30 mouse cellular contexts compared by ENCODE assay signal in genomic region chr12:100025675-100026074, GRCm38 (mm10).
A peak's percentile ranks its signal among the peaks of the same experiment; 100 is the strongest.
DNase-seq lines count a peak whose midpoint lies in the region; ATAC-seq and TF ChIP-seq lines count a peak whose summit lies in the region.
"Had no signal": no experiment of that assay in that cellular context is flagged by ENCODE, and none has a peak within 500 bp of the region (broad histone marks: within the 10 kb centered on the region; RNA-seq: fewer than 3 reads in every experiment).

No protein-coding gene starts in this region.

- H3K9ac ChIP-seq in hindbrain, postnatal 0 days (replicated peaks; ENCODE audit: low read length), result no peak overlapping the region
- H3K9ac ChIP-seq in forebrain, embryonic 15.5 days (replicated peaks), result no peak overlapping the region
- no peak overlapping the region for H3K9ac ChIP-seq in heart, embryonic 11.5 days (ENCODE audit: low read depth, low read length)
- H3K9ac ChIP-seq: embryonic facial prominence, embryonic 13.5 days; hindbrain, embryonic 13.5 days; kidney, embryonic 15.5 days; liver, embryonic 15.5 days; lung, embryonic 14.5 days; midbrain, embryonic 12.5 days; neural tube, embryonic 15.5 days had no signal

- H3K79me2 ChIP-seq in macrophage (ENCODE audit: inconsistent target), result peaks cover 82% of the 10 kb centered on the region

- no peak for TF ChIP-seq POLR2A in brain, embryonic 14.5 days (IDR thresholded peaks at IDR 0.05; ENCODE audit: borderline replicate concordance, extremely low read depth, insufficient read depth, insufficient read length, poor library complexity, severe bottlenecking)

- no peak for TF ChIP-seq CTCF in hindbrain, postnatal 0 days (IDR thresholded peaks at IDR 0.05; ENCODE audit: low read depth)
- no peak for TF ChIP-seq CTCF in brain, embryonic 14.5 days (IDR thresholded peaks at IDR 0.05; ENCODE audit: borderline replicate concordance, extremely low read depth, insufficient read depth, insufficient read length)

- no peak for ATAC-seq in hindbrain, postnatal 0 days
- ATAC-seq in forebrain, embryonic 15.5 days (replicated peaks), result 0 out of 2 replicates have a peak, but pooled peaks have one; percentile 41
- no peak for ATAC-seq in heart, embryonic 11.5 days (replicated peaks; ENCODE audit: insufficient number of reproducible peaks, low FRiP score, low TSS enrichment)
- ATAC-seq: CD4-positive, CD25-positive, alpha-beta regulatory T cell, adult 4 months had no signal

- no peak overlapping the region for H3K27ac ChIP-seq in hindbrain, postnatal 0 days
- no peak overlapping the region for H3K27ac ChIP-seq in hindbrain, embryonic 10.5 days
- H3K27ac ChIP-seq in forebrain, embryonic 15.5 days (replicated peaks), result no peak overlapping the region
- H3K27ac ChIP-seq in macrophage, result 0 out of 2 replicates have a peak overlapping the region, but pooled peaks have one; percentile 35
- H3K27ac ChIP-seq in heart, embryonic 11.5 days (ENCODE audit: low read depth, low read length), result no peak overlapping the region
- H3K27ac ChIP-seq: embryonic facial prominence, embryonic 13.5 days; hindbrain, embryonic 13.5 days; kidney, embryonic 15.5 days; liver, embryonic 15.5 days; midbrain, embryonic 12.5 days; neural tube, embryonic 15.5 days; stomach, postnatal 0 days had no signal

- H3K36me3 ChIP-seq in hindbrain, postnatal 0 days (ENCODE audit: insufficient read depth, low read length), result no peaks in the 10 kb centered on the region
- H3K36me3 ChIP-seq in hindbrain, embryonic 10.5 days, result no peaks in the 10 kb centered on the region
- no peaks in the 10 kb centered on the region for H3K36me3 ChIP-seq in forebrain, embryonic 15.5 days
- H3K36me3 ChIP-seq in macrophage (ENCODE audit: inconsistent target), result no peaks in the 10 kb centered on the region
- no peaks in the 10 kb centered on the region for H3K36me3 ChIP-seq in heart, embryonic 11.5 days (ENCODE audit: control insufficient read depth, insufficient read depth, low read length)
- H3K36me3 ChIP-seq: embryonic facial prominence, embryonic 13.5 days; hindbrain, embryonic 13.5 days; kidney, embryonic 15.5 days; liver, embryonic 15.5 days; midbrain, embryonic 12.5 days; neural tube, embryonic 15.5 days had no signal

- no peaks in the 10 kb centered on the region for H3K4me1 ChIP-seq in hindbrain, postnatal 0 days (ENCODE audit: insufficient read depth, low read length)
- H3K4me1 ChIP-seq in hindbrain, embryonic 10.5 days (replicated peaks), result no peaks in the 10 kb centered on the region
- H3K4me1 ChIP-seq in forebrain, embryonic 15.5 days, result peaks cover 7% of the 10 kb centered on the region
- H3K4me1 ChIP-seq in heart, embryonic 11.5 days (ENCODE audit: control insufficient read depth, insufficient read depth, low read length), result no peaks in the 10 kb centered on the region
- H3K4me1 ChIP-seq: embryonic facial prominence, embryonic 13.5 days; kidney, embryonic 15.5 days; liver, embryonic 15.5 days had no signal

- no peak overlapping the region for H3K4me3 ChIP-seq in hindbrain, postnatal 0 days (ENCODE audit: low read length)
- H3K4me3 ChIP-seq in hindbrain, embryonic 10.5 days, result no peak overlapping the region
- no peak overlapping the region for H3K4me3 ChIP-seq in forebrain, embryonic 15.5 days
- no peak overlapping the region for H3K4me3 ChIP-seq in macrophage (ENCODE audit: inconsistent target)
- H3K4me3 ChIP-seq in heart, embryonic 11.5 days (ENCODE audit: low read depth, low read length), result no peak overlapping the region
- H3K4me3 ChIP-seq: embryonic facial prominence, embryonic 13.5 days; hindbrain, embryonic 13.5 days; kidney, embryonic 15.5 days; liver, embryonic 15.5 days; midbrain, embryonic 12.5 days; neural tube, embryonic 15.5 days had no signal

- no peaks in the 10 kb centered on the region for H3K27me3 ChIP-seq in hindbrain, postnatal 0 days (ENCODE audit: insufficient read depth, low read length)
- H3K27me3 ChIP-seq in hindbrain, embryonic 10.5 days (ENCODE audit: insufficient read depth, poor library complexity, severe bottlenecking), result no peaks in the 10 kb centered on the region
- no peaks in the 10 kb centered on the region for H3K27me3 ChIP-seq in forebrain, embryonic 15.5 days
- H3K27me3 ChIP-seq in heart, embryonic 11.5 days (ENCODE audit: control insufficient read depth, insufficient read depth, low read length), result no peaks in the 10 kb centered on the region
- H3K27me3 ChIP-seq: embryonic facial prominence, embryonic 13.5 days; hindbrain, embryonic 13.5 days; kidney, embryonic 15.5 days; liver, embryonic 15.5 days; midbrain, embryonic 12.5 days; neural tube, embryonic 15.5 days had no signal

- WGBS in hindbrain, postnatal 0 days, result 39% methylated on average over 11 of the region's 11 CpGs
- 83% methylated on average over 11 of the region's 11 CpGs for WGBS in hindbrain, embryonic 10.5 days
- 17% methylated on average over 11 of the region's 11 CpGs for WGBS in forebrain, embryonic 15.5 days
- 70% methylated on average over 11 of the region's 11 CpGs for WGBS in macrophage (ENCODE audit: missing documents)
- 67% methylated on average over 11 of the region's 11 CpGs for WGBS in heart, embryonic 11.5 days (ENCODE audit: insufficient replicate concordance)

- peak; percentile 36 for DNase-seq in hindbrain, postnatal 0 days (ENCODE audit: low spot score)
- no peak for DNase-seq in hindbrain, embryonic 10.5 days (ENCODE audit: low spot score)
- DNase-seq in brain, embryonic 14.5 days (ENCODE audit: low read depth), result peak; percentile 84
- DNase-seq in embryo, embryonic 10.5 days (ENCODE audit: low spot score), result no peak
- DNase-seq in right cerebral cortex, postnatal 25 days, result no peak
- DNase-seq: adrenal gland, postnatal 36 days; cerebellum, adult 11 months; cerebellum, adult 9-11 months; gastrocnemius, postnatal 36 days; heart, postnatal 36 days; kidney, adult 18-20 months; kidney, postnatal 25 days; liver; lung, embryonic 14.5 days; lung, postnatal 14 days; right cerebral cortex, adult 18-20 months; right cerebral cortex, postnatal 4 days; thymus, adult 18-20 months; thymus, postnatal 25 days had no signal

- H3K4me2 ChIP-seq in hindbrain, postnatal 0 days (ENCODE audit: low read depth, low read length), result no peak overlapping the region
- H3K4me2 ChIP-seq in forebrain, embryonic 15.5 days (replicated peaks), result no peak overlapping the region
- H3K4me2 ChIP-seq in heart, embryonic 11.5 days, result no peak overlapping the region
- H3K4me2 ChIP-seq: embryonic facial prominence, embryonic 13.5 days; hindbrain, embryonic 13.5 days; kidney, embryonic 15.5 days; liver, embryonic 15.5 days; lung, embryonic 14.5 days; midbrain, embryonic 12.5 days; neural tube, embryonic 15.5 days had no signal

- H3K9me3 ChIP-seq in hindbrain, postnatal 0 days (ENCODE audit: low read length), result no peaks in the 10 kb centered on the region
- H3K9me3 ChIP-seq in hindbrain, embryonic 10.5 days, result no peaks in the 10 kb centered on the region
- H3K9me3 ChIP-seq in forebrain, embryonic 15.5 days, result no peaks in the 10 kb centered on the region
- no peaks in the 10 kb centered on the region for H3K9me3 ChIP-seq in heart, embryonic 11.5 days (replicated peaks; ENCODE audit: control insufficient read depth, low read length)
- H3K9me3 ChIP-seq: embryonic facial prominence, embryonic 13.5 days; hindbrain, embryonic 13.5 days; kidney, embryonic 15.5 days; liver, embryonic 15.5 days; midbrain, embryonic 12.5 days; neural tube, embryonic 15.5 days had no signal

Comparison
In these comparisons a context has a peak if more than half of its experiments do, and no peak if none do; other contexts are left out.
1. DNase-seq: peak in hindbrain, postnatal 0 days (single experiment) and brain, embryonic 14.5 days (single experiment); none in hindbrain, embryonic 10.5 days (single experiment), embryo, embryonic 10.5 days (single experiment) and right cerebral cortex, postnatal 25 days (single experiment).